Mouse (Mus musculus) T-helper 2 cell (primary cell): Measurements from ENCODE around the gene Gm4881.

Experiments used
- in situ Hi-C: fragments of 300-600 bp; cut with MboI, MseI; formaldehyde crosslinking; loops from one replicate; pipeline ENCODE4 v1.15.1; 2025; ENCODE audit warnings: high pct_unique_total_duplicates

Gene Gm4881

GRCm38 (mm10) chr7:24955226-24955625 is 10.9 kb upstream of the Gm4881 start:
- in situ Hi-C loops = no loop called here

GRCm38 (mm10) chr7:24954450-24954849 is 10.2 kb upstream of the Gm4881 start:
- in situ Hi-C loops = no loop called here

- in situ Hi-C loops = no loop called here
Measured at GRCm38 (mm10) chr7:24953966-24954365, 9.7 kb upstream of the Gm4881 start.

- in situ Hi-C loops = no loop called here
Measured at GRCm38 (mm10) chr7:24949958-24950623, 5.8 kb upstream of the Gm4881 start.

- in situ Hi-C loops = no loop called here
Measured at GRCm38 (mm10) chr7:24948774-24949173, 4.5 kb upstream of the Gm4881 start.

GRCm38 (mm10) chr7:24947316-24948048 is 3.2 kb upstream of the Gm4881 start:
- in situ Hi-C loops = no loop called here

DNA sequence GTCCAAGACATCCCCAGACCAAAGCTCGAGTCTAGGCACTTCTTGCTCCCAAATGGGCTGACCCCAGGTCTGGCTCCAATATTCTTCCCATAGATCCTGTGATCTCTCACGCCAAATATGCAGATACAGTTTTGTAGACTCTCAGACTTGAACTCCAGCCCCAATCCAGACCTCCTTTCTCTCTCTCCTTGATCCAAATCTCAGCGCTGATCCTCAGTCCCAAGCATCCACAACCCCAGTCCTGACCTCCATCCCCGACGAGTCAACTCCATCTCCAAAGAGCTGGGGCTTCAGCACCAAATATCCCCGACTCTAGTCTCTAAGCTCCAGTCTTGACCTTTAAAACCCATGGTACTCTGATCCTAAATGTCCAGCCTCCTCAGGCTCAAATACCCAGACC is 653 bp downstream of the Gm4881 start:
- in situ Hi-C loops = no loop called here

- in situ Hi-C loops = no loop called here
Measured at GRCm38 (mm10) chr7:24931651-24932050, 12.6 kb downstream of the Gm4881 start.

- in situ Hi-C loops = no loop called here
Measured at GRCm38 (mm10) chr7:24930475-24930874, 13.8 kb downstream of the Gm4881 start.

DNA sequence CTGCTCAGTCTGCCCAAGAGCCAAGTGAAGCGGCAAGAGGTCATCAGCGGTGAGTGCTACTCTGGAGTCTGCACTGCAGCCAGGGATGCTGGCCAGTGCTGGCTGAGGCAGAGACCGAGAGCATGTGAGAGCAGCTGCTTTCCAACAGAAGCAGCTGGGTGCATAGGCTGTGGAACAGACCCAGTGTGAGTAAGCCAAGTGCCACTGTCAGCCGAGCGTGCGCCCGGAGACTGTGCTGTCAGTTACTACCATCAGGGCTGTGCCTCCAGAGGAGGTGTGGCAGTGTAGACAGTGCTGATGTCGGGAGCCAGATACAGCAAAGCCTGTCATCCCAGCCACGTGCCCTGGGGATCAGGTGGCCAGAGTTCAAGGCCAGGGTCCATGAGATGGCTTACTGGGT is 24.6 kb downstream of the Gm4881 start:
- in situ Hi-C loops = no loop called here

DNA sequence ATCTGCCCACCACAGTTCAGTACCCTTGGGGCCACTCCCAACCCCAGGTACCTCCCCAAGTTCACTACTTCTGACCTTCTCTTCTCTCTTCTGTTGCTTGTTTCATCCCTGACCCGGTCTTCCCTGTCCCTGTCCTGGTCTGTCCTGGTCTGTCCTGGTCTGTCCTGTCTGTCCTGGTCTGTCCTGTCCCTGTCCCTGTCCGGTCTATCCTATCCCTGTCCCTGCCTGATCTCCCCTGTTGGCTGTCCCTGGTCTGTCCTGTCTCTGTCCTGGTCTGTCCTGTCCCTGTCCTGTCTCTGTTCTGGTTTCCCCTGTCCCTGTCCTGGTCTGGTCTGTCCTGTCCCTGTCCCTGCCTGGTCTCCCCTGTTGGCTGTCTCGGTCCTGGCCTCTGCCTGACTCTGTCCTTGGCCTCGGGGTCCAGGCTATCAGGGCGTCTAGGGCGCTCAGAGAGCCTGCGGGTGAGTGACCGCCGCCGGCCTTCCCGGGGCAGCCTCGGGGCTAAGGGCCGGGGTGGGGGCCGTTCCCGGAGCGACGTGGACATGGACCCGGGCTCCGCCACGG is 25.5 kb downstream of the Gm4881 start:
- in situ Hi-C loops = no loop called here

GRCm38 (mm10) chr7:24912480-24912879 is 31.8 kb downstream of the Gm4881 start:
- in situ Hi-C loops = no loop called here

DNA sequence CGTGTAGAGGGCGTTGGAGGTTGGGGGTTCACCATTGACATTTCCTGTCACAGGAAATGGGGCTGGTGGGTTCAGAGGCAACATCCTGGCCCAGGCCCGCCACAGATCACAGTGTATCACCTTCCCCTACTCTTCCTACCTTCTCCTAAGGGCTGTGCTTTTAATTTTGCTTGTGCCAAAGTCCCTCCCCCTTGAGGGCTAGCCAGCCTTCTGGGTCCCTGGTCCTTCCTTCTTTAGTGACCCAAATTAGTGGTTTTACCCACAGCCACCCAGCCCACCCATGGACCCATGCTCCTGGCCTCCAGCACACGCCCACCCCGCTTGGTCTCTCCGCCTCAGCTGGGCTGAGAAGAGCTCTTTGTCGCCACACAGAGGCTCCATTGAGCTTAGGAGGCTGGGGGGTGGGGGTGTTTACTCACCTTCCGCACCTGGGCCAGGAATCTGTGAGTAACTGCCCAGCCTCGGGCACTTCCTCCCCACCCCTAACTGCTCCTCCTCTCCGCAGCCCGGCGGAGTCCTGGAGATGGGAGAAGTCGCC is 37.0 kb downstream of the Gm4881 start:
- in situ Hi-C loops = no loop called here

DNA sequence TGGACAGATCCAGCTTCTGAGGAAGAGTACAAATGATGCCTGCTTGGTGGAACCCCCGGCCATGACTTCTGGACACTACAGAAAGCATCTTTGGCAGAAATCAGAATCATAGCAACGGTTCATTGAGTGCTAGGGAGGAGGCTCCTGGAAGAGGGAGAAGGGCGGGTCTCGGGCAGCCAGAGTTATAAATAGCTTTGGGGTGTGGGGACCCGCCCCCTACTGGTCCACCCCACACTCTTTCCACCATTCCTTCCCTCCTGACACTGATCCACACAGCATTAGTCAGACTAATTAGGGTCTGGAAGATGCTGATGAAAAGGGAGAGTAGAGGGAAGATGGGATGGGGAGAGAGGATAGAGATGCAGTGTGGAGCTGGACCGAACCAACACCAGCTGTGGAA is 37.7 kb downstream of the Gm4881 start:
- in situ Hi-C loops = no loop called here

DNA sequence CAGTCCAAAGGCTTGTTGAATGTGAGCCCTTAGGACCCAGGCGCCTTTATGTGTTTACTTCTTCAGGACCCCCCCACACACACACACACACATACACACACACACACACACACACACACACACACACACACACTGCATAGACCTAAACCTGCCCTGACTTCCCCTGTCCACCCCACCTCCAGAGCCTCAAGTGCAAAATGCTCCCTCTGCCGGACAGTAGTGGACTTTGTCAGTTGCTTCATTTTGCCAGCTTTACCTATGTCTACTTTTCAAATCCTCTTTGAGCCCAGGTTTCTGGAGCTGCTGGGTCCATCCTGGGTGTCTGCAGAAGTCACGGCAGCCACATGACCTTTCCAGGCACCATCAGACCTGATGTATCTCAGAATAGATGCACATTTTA is 39.4 kb downstream of the Gm4881 start:
- in situ Hi-C loops = no loop called here

- in situ Hi-C loops = no loop called here
Measured at GRCm38 (mm10) chr7:24904070-24904483, 40.2 kb downstream of the Gm4881 start.

DNA sequence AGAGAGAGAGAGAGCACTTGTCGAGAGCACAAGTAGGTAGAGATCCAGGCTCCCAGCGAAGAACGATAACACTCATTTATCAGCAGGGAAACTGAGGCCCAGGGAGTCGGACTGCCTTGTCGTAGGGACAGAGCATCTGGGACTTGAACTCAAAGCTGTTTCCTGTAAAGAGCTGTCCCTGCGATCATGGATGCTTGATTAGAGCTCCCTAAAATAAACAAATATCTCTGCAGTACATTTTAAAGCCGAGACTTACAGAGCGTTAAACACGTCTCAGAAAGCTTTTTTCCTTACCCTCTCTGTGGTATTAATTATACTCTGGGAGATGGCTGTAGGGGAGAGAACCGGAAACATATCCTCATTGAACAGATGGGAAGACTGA is 40.9 kb downstream of the Gm4881 start:
- in situ Hi-C loops = no loop called here

DNA sequence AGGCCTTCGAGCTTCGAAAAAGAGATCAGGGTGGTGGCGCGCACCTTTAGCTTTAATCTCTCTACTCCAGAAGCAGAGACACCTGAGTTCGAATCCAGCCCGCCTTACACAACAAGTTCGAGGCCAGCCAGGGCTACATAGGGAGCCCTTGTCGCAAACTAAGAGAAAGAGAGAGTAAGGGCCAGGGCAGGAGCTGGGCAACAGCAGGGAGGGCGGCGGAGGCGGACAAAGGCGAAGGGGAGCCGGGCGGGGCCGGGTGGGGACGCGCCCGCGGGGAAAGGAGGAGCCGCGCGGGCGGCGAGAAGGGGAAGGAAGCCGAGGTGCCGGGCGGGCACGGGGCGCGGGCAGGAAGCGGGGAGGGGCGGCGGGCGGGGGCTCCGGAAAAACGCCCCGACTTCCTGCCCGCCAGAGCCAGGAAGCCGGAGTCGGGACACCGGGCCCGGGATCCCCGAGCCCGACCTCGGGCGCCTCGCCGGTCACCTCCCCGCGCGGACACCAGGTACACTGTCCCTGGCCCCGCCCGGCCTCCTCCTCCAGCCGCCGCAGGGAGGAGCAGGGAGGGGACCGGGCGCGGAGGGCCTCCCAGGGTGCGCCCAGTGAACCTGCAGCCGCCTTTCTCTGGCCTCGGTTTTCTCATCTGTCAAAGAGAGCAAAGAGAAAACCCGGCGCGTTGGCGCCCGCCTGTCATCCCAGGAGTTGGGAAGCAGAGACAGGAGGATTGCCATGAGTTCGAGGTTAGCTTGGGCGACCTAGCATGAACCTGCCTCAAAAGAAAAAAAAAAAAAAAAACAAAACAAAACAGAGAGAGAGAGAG is 41.5 kb downstream of the Gm4881 start, which contains the start of gene Arhgef1:
Gene Arhgef1 (plus strand): TSS at position 283 of the 814 bp plus-strand sequence.
- in situ Hi-C loops = no loop called here

DNA sequence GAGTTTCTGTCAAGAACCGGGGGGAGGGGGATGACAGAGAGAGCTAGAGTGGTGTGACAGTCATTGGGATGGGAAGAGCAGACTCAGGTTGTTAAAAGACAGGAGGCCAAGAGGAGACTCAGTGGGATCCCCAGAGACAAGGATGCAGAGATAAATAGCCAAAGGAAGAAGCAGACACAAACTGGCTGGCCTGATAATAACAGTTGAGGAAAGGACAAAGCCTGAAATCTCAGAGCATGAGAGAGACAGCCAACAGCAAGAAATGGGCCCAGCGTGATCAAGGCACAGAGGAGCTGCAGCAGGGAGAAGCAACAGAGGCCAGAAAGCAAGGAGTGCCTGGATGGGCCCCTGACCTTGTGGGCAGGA is 42.0 kb downstream of the Gm4881 start:
- in situ Hi-C loops = no loop called here

- in situ Hi-C loops = no loop called here
Measured at GRCm38 (mm10) chr7:24901842-24902241, 42.5 kb downstream of the Gm4881 start.

DNA sequence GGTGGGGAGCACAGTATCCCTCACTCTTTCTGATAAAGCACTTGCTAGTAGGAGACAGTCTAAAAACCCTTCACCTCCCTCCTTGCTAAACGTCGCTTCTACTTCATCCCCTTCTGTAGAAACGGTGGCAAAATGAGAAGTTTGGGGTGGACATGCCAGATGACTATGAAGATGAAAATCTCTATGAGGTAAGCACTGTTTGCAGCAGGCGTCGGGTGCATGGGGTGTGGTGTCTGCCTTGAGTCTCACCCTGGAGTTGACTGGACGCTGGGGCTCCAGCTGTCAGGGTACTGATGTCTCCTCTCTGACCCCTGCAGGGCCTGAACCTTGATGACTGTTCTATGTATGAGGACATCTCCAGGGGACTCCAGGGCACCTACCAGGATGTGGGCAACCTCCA is 43.2 kb downstream of the Gm4881 start:
- in situ Hi-C loops = no loop called here

DNA sequence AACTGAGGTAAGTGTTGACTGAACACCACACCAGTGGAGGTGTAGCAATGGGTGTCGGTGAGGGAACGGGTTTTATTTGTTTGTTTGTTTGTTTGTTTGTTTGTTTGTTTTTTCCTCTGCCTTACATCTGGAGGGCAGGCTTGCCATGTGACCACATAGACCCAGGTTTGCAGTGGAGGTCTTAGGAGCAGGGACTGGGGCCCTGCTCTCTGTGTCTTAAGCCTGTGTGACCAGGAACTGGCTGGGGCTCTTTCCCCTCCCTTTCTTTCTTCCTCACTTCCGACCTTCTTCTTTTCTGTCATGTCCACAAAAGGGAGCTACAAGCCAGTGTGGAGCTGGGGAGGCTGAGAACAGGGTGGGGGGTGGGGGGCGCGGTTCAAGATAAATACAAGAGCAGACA is 46.3 kb downstream of the Gm4881 start:
- in situ Hi-C loops = no loop called here
